Mouse (Mus musculus): ENCODE data around the gene Gm20388. TPM values are rescaled to one million over a fixed set of nuclear protein-coding genes. Genes with fewer than 3 reads are reported as not detected.
A peak's percentile ranks its signal among the peaks of the same experiment; 100 is the strongest.

Gm20388 gene
- total and polyA plus RNA-seq, 3 experiments, result 0.02 to 0.05 TPM; not detected in 1

DNA sequence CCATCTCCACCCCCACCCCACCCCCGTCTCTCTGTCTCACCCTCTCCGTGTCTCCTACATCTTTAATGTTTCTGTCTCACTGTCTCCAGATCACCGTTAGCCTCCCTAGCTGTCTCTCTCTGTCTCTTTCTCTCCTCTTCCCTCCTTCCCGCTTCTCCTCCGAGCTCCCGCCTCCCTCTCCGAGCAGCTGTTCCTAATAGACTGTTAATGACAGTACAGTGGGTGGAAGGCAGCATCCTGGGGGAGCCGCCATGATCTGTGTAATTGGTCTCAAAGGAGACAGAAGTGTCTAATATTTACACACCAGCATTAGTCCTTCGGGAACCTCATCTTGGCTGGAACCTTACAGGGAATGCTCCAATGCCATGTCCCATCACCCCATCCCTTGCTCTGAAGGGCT lies 373.6 kb downstream of the Gm20388 start:
- H3K4me3 ChIP-seq (ENCODE audit: low read depth, low read length), result no peak overlapping the region
- DNase-seq (ENCODE audit: low spot score) (no peak), ATAC-seq (ENCODE audit: extremely low read depth, insufficient number of reproducible peaks, low FRiP score, poor library complexity, severe bottlenecking) (no peak)
- TF ChIP-seq POLR2AphosphoS5 (IDR thresholded peaks at IDR 0.05; ENCODE audit: insufficient replicate concordance, low read depth, low read length) (no peak), TAL1 (conservative IDR thresholded peaks at IDR 0.05; ENCODE audit: low read depth, low read length) (no peak), GATA1 (IDR thresholded peaks at IDR 0.05; ENCODE audit: borderline replicate concordance, low read length) (no peak), CTCF (IDR thresholded peaks at IDR 0.05; ENCODE audit: low read depth, low read length) (no peak), GATA2 (IDR thresholded peaks at IDR 0.05; ENCODE audit: borderline replicate concordance, low read depth, low read length) (no peak)
- no peaks in the 10 kb centered on the region for H3K36me3 ChIP-seq (replicated peaks)
- H3K4me1 ChIP-seq (ENCODE audit: insufficient read depth, low read depth, low read length), result no peaks in the 10 kb centered on the region
- no peaks in the 10 kb centered on the region for H3K9me3 ChIP-seq (replicated peaks)
- H3K27me3 ChIP-seq (ENCODE audit: insufficient read depth, low read length), result peaks cover 39% of the 10 kb centered on the region; the same call in 1 of the 2 replicates

DNA sequence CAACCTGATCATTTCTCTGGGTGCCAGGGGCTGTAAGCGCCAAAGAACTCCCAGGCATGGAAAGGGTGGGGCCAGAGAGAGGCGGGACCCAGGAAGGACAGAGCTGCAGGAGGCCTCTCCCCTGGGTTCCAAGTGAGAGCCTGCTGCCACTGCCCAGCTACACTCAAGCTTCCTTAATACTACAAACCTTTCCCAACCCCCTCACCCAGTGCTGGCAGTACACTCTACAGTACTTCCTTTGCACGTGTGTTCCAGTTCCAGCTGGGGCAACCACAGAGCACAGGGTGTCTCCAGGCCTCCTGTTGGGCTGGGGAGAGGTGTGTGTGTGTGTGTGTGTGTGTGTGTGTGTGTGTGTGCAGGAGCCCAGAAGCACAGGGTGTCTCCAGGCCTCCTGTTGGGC lies 374.4 kb downstream of the Gm20388 start:
- Histone ChIP-seq H3K9me3 (replicated peaks) (no peaks in the 10 kb centered on the region), H3K4me3 (ENCODE audit: low read depth, low read length) (no peak overlapping the region), H3K36me3 (replicated peaks) (no peaks in the 10 kb centered on the region), H3K4me1 (ENCODE audit: insufficient read depth, low read depth, low read length) (no peaks in the 10 kb centered on the region), H3K27me3 (ENCODE audit: insufficient read depth, low read length) (peaks cover 45% of the 10 kb centered on the region; the same call in 1 of the 2 replicates)
- DNase-seq (ENCODE audit: low spot score) (no peak), ATAC-seq (ENCODE audit: extremely low read depth, insufficient number of reproducible peaks, low FRiP score, poor library complexity, severe bottlenecking) (no peak)
- TF ChIP-seq POLR2AphosphoS5 (IDR thresholded peaks at IDR 0.05; ENCODE audit: insufficient replicate concordance, low read depth, low read length) (no peak), GATA1 (IDR thresholded peaks at IDR 0.05; ENCODE audit: borderline replicate concordance, low read length) (no peak), CTCF (IDR thresholded peaks at IDR 0.05; ENCODE audit: low read depth, low read length) (no peak), TAL1 (conservative IDR thresholded peaks at IDR 0.05; ENCODE audit: low read depth, low read length) (no peak), GATA2 (IDR thresholded peaks at IDR 0.05; ENCODE audit: borderline replicate concordance, low read depth, low read length) (no peak)

DNA sequence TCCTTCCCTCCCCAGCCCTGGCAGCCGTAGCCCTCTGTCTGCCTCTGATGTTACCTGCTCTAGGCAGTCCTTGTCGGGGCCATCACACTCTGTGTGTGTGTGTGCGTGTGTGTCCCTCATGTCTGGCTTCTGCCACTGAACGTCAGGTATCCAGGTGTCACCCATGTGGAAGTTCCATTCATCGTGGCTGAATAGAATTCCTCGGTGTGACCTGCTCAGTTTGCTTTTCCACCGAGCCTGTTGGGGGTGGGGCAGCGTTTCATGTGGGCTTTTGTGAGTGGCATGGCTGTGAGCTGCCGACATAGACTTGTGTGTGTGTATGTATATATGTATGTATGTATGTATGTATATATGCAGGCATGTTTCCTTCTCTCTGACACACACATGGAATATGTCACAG lies 375.2 kb downstream of the Gm20388 start:
- Histone ChIP-seq H3K4me3 (ENCODE audit: low read depth, low read length) (no peak overlapping the region), H3K4me1 (ENCODE audit: insufficient read depth, low read depth, low read length) (no peaks in the 10 kb centered on the region), H3K36me3 (replicated peaks) (no peaks in the 10 kb centered on the region), H3K9me3 (replicated peaks) (no peaks in the 10 kb centered on the region), H3K27me3 (ENCODE audit: insufficient read depth, low read length) (peaks cover 41% of the 10 kb centered on the region; the same call in 1 of the 2 replicates)
- TF ChIP-seq TAL1 (conservative IDR thresholded peaks at IDR 0.05; ENCODE audit: low read depth, low read length) (no peak), GATA1 (IDR thresholded peaks at IDR 0.05; ENCODE audit: borderline replicate concordance, low read length) (no peak), GATA2 (IDR thresholded peaks at IDR 0.05; ENCODE audit: borderline replicate concordance, low read depth, low read length) (no peak), POLR2AphosphoS5 (IDR thresholded peaks at IDR 0.05; ENCODE audit: insufficient replicate concordance, low read depth, low read length) (no peak), CTCF (IDR thresholded peaks at IDR 0.05; ENCODE audit: low read depth, low read length) (no peak)
- no peak for DNase-seq (ENCODE audit: low spot score)
- no peak for ATAC-seq (ENCODE audit: extremely low read depth, insufficient number of reproducible peaks, low FRiP score, poor library complexity, severe bottlenecking)

DNA sequence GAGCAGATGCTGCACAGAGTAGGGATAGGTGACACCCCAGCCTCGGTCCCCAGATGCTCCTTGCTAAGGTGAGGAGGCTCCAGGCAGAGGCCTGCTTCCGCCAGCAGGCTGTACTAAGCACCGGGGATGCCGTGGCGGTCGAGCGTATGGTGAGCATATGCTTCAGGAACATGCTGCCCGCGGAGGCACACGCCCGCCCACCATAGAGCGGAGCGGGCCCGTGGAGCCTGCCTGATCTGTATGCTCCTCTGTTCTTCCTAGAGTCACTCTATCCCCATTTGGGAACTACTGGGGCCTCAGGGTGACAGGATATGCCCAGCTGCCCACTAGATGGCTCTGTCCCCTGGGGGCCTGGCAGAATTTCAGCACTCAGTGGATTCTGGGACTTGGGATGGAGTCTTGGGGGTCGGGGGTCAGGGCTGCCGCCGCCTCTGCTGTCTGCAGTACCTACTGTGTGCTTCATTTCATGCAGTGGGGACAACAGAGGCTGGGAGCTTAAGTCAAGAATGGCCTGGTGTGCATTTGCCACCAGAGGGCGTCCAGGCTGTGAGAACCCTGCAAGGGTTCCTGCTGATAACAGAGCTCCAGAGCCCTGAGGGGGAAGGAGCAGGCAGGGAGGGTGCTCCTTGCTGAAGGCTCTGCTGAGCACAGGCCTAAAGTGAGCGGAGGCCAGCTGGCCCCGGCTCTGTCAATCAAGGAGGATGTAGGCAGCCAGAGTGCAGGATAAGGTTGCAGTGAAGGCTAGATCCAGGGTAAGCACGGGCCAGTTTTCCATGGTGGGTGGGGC lies 377.7 kb downstream of the Gm20388 start:
- no peaks in the 10 kb centered on the region for H3K4me1 ChIP-seq (ENCODE audit: insufficient read depth, low read depth, low read length)
- DNase-seq (ENCODE audit: low spot score), result peak; percentile 45
- TF ChIP-seq GATA2 (IDR thresholded peaks at IDR 0.05; ENCODE audit: borderline replicate concordance, low read depth, low read length), result no peak
- no peak for TF ChIP-seq TAL1 (conservative IDR thresholded peaks at IDR 0.05; ENCODE audit: low read depth, low read length)
- peak; percentile 9; the same call in 1 of the 2 replicates for TF ChIP-seq CTCF (IDR thresholded peaks at IDR 0.05; ENCODE audit: low read depth, low read length)
- TF ChIP-seq GATA1 (IDR thresholded peaks at IDR 0.05; ENCODE audit: borderline replicate concordance, low read length), result no peak
- TF ChIP-seq POLR2AphosphoS5 (IDR thresholded peaks at IDR 0.05; ENCODE audit: insufficient replicate concordance, low read depth, low read length), result no peak
- no peaks in the 10 kb centered on the region for H3K9me3 ChIP-seq (replicated peaks)
- no peak for ATAC-seq (ENCODE audit: extremely low read depth, insufficient number of reproducible peaks, low FRiP score, poor library complexity, severe bottlenecking)
- no peak overlapping the region for H3K4me3 ChIP-seq (ENCODE audit: low read depth, low read length)
- H3K27me3 ChIP-seq (ENCODE audit: insufficient read depth, low read length), result peaks cover 50% of the 10 kb centered on the region
- H3K36me3 ChIP-seq (replicated peaks), result no peaks in the 10 kb centered on the region

DNA sequence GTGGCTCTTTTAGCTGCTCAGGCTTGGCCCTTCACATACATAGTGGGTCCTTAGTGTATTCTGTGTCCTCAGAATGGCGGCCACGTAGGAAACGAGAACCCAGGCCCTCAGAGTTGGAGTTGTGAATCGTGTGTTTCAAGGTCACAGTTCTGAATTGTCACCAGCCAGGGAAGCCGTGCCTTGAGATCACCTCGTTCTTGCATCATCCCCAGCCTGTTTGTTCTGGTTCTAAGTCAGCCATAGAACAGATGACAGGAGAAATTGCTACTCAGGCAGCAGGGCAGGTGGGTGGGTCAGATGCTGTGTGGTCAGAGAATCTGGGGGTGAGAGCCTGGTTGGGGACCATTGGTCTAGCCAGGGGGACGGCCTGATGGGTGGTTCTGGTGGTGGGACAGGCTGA lies 378.6 kb downstream of the Gm20388 start:
- no peak for TF ChIP-seq GATA2 (IDR thresholded peaks at IDR 0.05; ENCODE audit: borderline replicate concordance, low read depth, low read length)
- no peak for TF ChIP-seq TAL1 (conservative IDR thresholded peaks at IDR 0.05; ENCODE audit: low read depth, low read length)
- no peak for TF ChIP-seq GATA1 (IDR thresholded peaks at IDR 0.05; ENCODE audit: borderline replicate concordance, low read length)
- no peak for TF ChIP-seq POLR2AphosphoS5 (IDR thresholded peaks at IDR 0.05; ENCODE audit: insufficient replicate concordance, low read depth, low read length)
- no peak for TF ChIP-seq CTCF (IDR thresholded peaks at IDR 0.05; ENCODE audit: low read depth, low read length)
- peaks cover 54% of the 10 kb centered on the region for H3K27me3 ChIP-seq (ENCODE audit: insufficient read depth, low read length)
- no peaks in the 10 kb centered on the region for H3K36me3 ChIP-seq (replicated peaks)
- DNase-seq (ENCODE audit: low spot score) (no peak), ATAC-seq (ENCODE audit: extremely low read depth, insufficient number of reproducible peaks, low FRiP score, poor library complexity, severe bottlenecking) (no peak)
- H3K4me1 ChIP-seq (ENCODE audit: insufficient read depth, low read depth, low read length), result no peaks in the 10 kb centered on the region
- no peaks in the 10 kb centered on the region for H3K9me3 ChIP-seq (replicated peaks)
- no peak overlapping the region for H3K4me3 ChIP-seq (ENCODE audit: low read depth, low read length)

DNA sequence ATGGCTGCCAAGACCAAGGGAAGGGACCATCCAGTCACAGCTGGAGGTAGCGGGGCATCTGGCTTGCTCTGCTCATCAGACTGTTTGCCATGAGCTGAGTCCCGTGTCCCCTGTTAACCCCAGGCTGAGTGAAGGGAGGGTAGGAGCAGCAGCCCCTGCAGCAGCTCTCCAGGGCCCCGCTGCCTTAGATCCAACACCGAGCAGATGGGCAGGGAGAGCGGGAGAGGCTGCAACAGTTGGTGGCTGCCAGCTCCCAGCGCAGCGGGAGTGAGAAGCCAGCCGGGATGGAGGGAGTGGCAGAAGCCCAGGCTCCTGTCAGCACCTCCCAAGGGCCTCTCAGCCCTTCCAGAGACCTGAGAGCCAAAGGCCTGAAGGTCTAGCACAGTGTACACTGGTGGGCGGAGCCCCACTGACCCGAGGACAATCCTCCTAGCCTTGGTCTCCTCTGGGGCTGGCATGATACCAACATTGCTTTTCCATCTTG lies 379.1 kb downstream of the Gm20388 start:
- TF ChIP-seq TAL1 (conservative IDR thresholded peaks at IDR 0.05; ENCODE audit: low read depth, low read length), result no peak
- no peak for TF ChIP-seq CTCF (IDR thresholded peaks at IDR 0.05; ENCODE audit: low read depth, low read length)
- no peak for TF ChIP-seq GATA2 (IDR thresholded peaks at IDR 0.05; ENCODE audit: borderline replicate concordance, low read depth, low read length)
- TF ChIP-seq GATA1 (IDR thresholded peaks at IDR 0.05; ENCODE audit: borderline replicate concordance, low read length), result no peak
- TF ChIP-seq POLR2AphosphoS5 (IDR thresholded peaks at IDR 0.05; ENCODE audit: insufficient replicate concordance, low read depth, low read length), result no peak
- no peaks in the 10 kb centered on the region for H3K9me3 ChIP-seq (replicated peaks)
- ATAC-seq (ENCODE audit: extremely low read depth, insufficient number of reproducible peaks, low FRiP score, poor library complexity, severe bottlenecking) (no peak), DNase-seq (ENCODE audit: low spot score) (no peak)
- no peak overlapping the region for H3K4me3 ChIP-seq (ENCODE audit: low read depth, low read length)
- no peaks in the 10 kb centered on the region for H3K36me3 ChIP-seq (replicated peaks)
- H3K27me3 ChIP-seq (ENCODE audit: insufficient read depth, low read length), result peaks cover 57% of the 10 kb centered on the region
- H3K4me1 ChIP-seq (ENCODE audit: insufficient read depth, low read depth, low read length), result no peaks in the 10 kb centered on the region

All from G1E (cell line).